Mouse (Mus musculus): Measurements from ENCODE around the gene Psors1c2. TPM values are rescaled to one million over a fixed set of nuclear protein-coding genes. Genes with fewer than 3 reads are reported as not detected.
"Not testable (repeated sequence)": the region's sequence is repeated elsewhere in the genome, so short reads cannot be mapped to it uniquely, and the experiment has no call there.

Gene Psors1c2
- polyA plus RNA-seq, 1 experiment from 2014 or later = 2.0 TPM

DNA sequence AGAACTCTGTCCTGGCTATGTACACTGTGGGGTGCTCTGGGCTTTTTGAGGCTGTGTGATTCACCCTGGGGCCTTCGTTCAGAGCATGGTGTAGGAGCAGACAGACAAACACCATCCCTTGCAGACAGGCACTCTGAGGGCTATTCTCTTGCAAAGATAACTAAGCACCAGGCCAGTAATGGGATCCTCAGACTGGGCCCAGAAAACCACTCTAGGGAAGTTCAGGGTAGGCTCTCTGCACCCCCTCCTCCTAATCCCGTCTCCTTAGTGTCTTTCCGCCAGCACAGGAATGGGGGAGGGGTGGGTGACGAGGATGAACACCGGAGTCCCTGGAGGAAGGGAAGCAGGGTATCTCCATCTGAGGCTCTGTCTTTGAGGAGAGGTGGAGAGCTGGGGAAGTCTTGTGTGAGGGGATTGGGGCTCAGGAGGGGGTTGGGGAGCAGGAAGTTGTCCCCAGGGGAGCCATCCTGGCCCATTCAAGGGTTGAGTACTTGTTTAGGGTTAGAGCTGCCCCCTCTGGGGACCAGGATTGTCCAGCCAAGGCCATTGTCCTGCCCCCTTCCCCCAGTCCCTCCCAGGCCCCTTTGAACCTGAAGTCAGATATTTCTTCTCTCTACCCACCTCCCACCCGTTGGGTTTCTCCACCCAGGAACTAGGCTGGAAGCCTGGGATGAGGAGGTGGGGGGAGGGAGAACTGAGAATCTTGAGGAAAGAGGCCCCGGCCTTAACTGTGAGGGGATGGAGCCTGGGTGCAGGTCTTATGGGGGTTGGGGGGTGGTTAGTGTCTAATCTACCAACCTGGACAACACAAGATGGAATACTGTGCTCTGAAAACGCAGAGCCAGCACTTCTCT is 28.1 kb upstream of the Psors1c2 start:
- 38% methylated on average over 8 of the region's 8 CpGs for WGBS
- Histone ChIP-seq H3K4me3 (replicated peaks; ENCODE audit: low read length) (no peak overlapping the region), H3K9ac (ENCODE audit: low read length) (no peak overlapping the region), H3K36me3 (ENCODE audit: control insufficient read depth, insufficient read depth, low read length) (no peaks in the 10 kb centered on the region), H3K4me1 (ENCODE audit: control insufficient read depth, insufficient read depth, low read length) (0 out of 2 replicates have a peak, but pooled peaks cover 2% of the 10 kb centered on the region), H3K27ac (ENCODE audit: low read length) (no peak overlapping the region), H3K9me3 (replicated peaks; ENCODE audit: control insufficient read depth, low read length) (no peaks in the 10 kb centered on the region), H3K27me3 (ENCODE audit: control insufficient read depth, insufficient read depth, low read length) (peaks cover 11% of the 10 kb centered on the region; the same call in 1 of the 2 replicates), H3K4me2 (ENCODE audit: low read depth, low read length) (no peak overlapping the region)
- ATAC-seq (ENCODE audit: insufficient read depth, low FRiP score) = no peak

- Histone ChIP-seq H3K4me3 (replicated peaks; ENCODE audit: low read length) (no peak within 1 kb of the TSS), H3K4me1 (ENCODE audit: control insufficient read depth, insufficient read depth, low read length) (0 out of 2 replicates have a peak, but pooled peaks cover 2% of the 10 kb centered on the region), H3K27ac (ENCODE audit: low read length) (no peak within 1 kb of the TSS), H3K9ac (ENCODE audit: low read length) (no peak within 1 kb of the TSS), H3K9me3 (replicated peaks; ENCODE audit: control insufficient read depth, low read length) (no peaks in the 10 kb centered on the region), H3K4me2 (ENCODE audit: low read depth, low read length) (no peak within 1 kb of the TSS), H3K27me3 (ENCODE audit: control insufficient read depth, insufficient read depth, low read length) (peaks cover 11% of the 10 kb centered on the region; the same call in 1 of the 2 replicates), H3K36me3 (ENCODE audit: control insufficient read depth, insufficient read depth, low read length) (no peaks in the 10 kb centered on the region)
- ATAC-seq (ENCODE audit: insufficient read depth, low FRiP score) = no peak
- WGBS = 53% methylated on average over 13 of the region's 13 CpGs
Measured at GRCm38 (mm10) chr17:35505776-35506175, 27.2 kb upstream of the Psors1c2 start, which contains the start of gene Pou5f1. Gene Pou5f1 (plus strand): TSS chr17:35506018.

DNA sequence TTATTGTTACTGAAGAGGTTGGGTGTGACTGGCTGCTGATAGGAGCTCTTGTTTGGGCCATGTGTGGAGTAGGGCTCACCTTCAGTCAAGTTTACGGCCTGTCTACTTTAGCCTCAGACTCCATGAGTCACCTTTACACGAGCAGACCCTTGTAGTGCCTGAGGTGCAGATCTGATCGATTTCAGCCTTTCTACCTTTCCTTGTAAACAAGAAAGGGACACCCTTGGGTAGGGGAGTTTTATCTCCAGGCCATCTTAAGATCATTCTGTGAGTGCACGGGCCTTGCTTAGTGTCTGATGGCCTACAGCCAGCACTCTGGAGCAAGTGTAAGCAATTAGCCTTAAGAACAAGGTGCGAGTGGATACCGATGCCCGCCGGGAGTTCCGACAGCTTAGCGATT is 26.1 kb upstream of the Psors1c2 start:
- no peak for ATAC-seq (ENCODE audit: insufficient read depth, low FRiP score)
- Histone ChIP-seq H3K9ac (ENCODE audit: low read length) (no peak overlapping the region), H3K36me3 (ENCODE audit: control insufficient read depth, insufficient read depth, low read length) (no peaks in the 10 kb centered on the region), H3K4me2 (ENCODE audit: low read depth, low read length) (no peak overlapping the region), H3K27ac (ENCODE audit: low read length) (no peak overlapping the region), H3K4me3 (replicated peaks; ENCODE audit: low read length) (no peak overlapping the region), H3K4me1 (ENCODE audit: control insufficient read depth, insufficient read depth, low read length) (0 out of 2 replicates have a peak, but pooled peaks cover 2% of the 10 kb centered on the region), H3K9me3 (replicated peaks; ENCODE audit: control insufficient read depth, low read length) (no peaks in the 10 kb centered on the region), H3K27me3 (ENCODE audit: control insufficient read depth, insufficient read depth, low read length) (peaks cover 11% of the 10 kb centered on the region; the same call in 1 of the 2 replicates)
- WGBS = 21% methylated on average over 10 of the region's 10 CpGs

GRCm38 (mm10) chr17:35507556-35508260 is 25.3 kb upstream of the Psors1c2 start:
- no peak overlapping the region for H3K9ac ChIP-seq (ENCODE audit: low read length)
- H3K36me3 ChIP-seq (ENCODE audit: control insufficient read depth, insufficient read depth, low read length) = no peaks in the 10 kb centered on the region
- no peak overlapping the region for H3K4me2 ChIP-seq (ENCODE audit: low read depth, low read length)
- WGBS = 26% methylated on average over 13 of the region's 13 CpGs
- peaks cover 11% of the 10 kb centered on the region; the same call in 1 of the 2 replicates for H3K27me3 ChIP-seq (ENCODE audit: control insufficient read depth, insufficient read depth, low read length)
- H3K4me1 ChIP-seq (ENCODE audit: control insufficient read depth, insufficient read depth, low read length) = 0 out of 2 replicates have a peak, but pooled peaks cover 2% of the 10 kb centered on the region
- no peak overlapping the region for H3K4me3 ChIP-seq (replicated peaks; ENCODE audit: low read length)
- no peak for ATAC-seq (ENCODE audit: insufficient read depth, low FRiP score)
- H3K9me3 ChIP-seq (replicated peaks; ENCODE audit: control insufficient read depth, low read length) = no peaks in the 10 kb centered on the region
- no peak overlapping the region for H3K27ac ChIP-seq (ENCODE audit: low read length)

GRCm38 (mm10) chr17:35508279-35508678 is 24.7 kb upstream of the Psors1c2 start:
- not testable (repeated sequence) for H3K4me3 ChIP-seq (replicated peaks; ENCODE audit: low read length); H3K9me3 ChIP-seq (replicated peaks; ENCODE audit: control insufficient read depth, low read length); H3K4me1 ChIP-seq (ENCODE audit: control insufficient read depth, insufficient read depth, low read length); H3K36me3 ChIP-seq (ENCODE audit: control insufficient read depth, insufficient read depth, low read length); H3K4me2 ChIP-seq (ENCODE audit: low read depth, low read length); H3K27ac ChIP-seq (ENCODE audit: low read length); H3K9ac ChIP-seq (ENCODE audit: low read length); ATAC-seq (ENCODE audit: insufficient read depth, low FRiP score)
- WGBS = 59% methylated on average over 4 of the region's 5 CpGs
- H3K27me3 ChIP-seq (ENCODE audit: control insufficient read depth, insufficient read depth, low read length) = peaks cover 11% of the 10 kb centered on the region; the same call in 1 of the 2 replicates

- Histone ChIP-seq H3K4me2 (ENCODE audit: low read depth, low read length) (no peak overlapping the region), H3K9ac (ENCODE audit: low read length) (no peak overlapping the region), H3K9me3 (replicated peaks; ENCODE audit: control insufficient read depth, low read length) (no peaks in the 10 kb centered on the region), H3K36me3 (ENCODE audit: control insufficient read depth, insufficient read depth, low read length) (no peaks in the 10 kb centered on the region), H3K4me1 (ENCODE audit: control insufficient read depth, insufficient read depth, low read length) (peaks cover 4% of the 10 kb centered on the region), H3K4me3 (replicated peaks; ENCODE audit: low read length) (no peak overlapping the region), H3K27me3 (ENCODE audit: control insufficient read depth, insufficient read depth, low read length) (peaks cover 11% of the 10 kb centered on the region; the same call in 1 of the 2 replicates), H3K27ac (ENCODE audit: low read length) (no peak overlapping the region)
- WGBS = 27% methylated on average over 8 of the region's 8 CpGs
- ATAC-seq (ENCODE audit: insufficient read depth, low FRiP score) = peak; percentile 33; the same call in 1 of the 2 replicates
Measured at GRCm38 (mm10) chr17:35509284-35509683, 23.7 kb upstream of the Psors1c2 start.

DNA sequence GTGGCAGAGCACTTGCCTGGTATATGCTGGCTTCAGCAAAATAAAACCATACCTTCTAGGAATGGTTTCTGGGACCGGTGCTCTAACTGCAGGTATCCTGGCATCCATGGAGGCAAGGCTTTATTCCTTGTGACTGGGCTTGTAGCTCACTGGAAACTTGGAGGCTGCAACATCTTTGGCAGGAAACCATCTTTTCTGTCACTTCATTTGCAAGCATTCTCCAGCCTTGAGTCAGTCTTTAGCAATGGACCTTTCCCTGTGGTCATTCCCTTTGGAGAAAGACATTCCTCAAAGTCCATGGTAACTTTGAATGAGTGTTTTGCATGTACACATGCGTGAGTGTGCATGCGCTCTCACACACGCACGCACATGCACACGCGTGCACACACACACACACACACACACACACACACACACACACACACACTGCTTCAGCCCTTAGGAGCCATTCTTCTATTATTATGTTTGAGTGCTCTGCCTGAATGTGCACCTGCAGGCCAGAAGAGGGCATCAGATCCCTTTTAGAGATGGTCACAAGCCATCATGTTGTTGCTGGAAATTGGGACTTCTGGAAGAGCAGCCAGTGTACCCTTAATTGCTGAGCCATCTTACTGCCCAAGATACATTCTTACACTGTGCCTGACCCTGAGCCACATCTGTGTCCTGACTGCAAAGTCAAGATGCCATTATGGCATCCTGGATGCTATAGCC is 19.9 kb upstream of the Psors1c2 start:
- no peaks in the 10 kb centered on the region for H3K9me3 ChIP-seq (replicated peaks; ENCODE audit: control insufficient read depth, low read length)

GRCm38 (mm10) chr17:35513886-35514285 is 19.1 kb upstream of the Psors1c2 start:
- ATAC-seq (ENCODE audit: insufficient read depth, low FRiP score) = no peak
- WGBS = 9% methylated on average over 2 of the region's 2 CpGs

More for the DNA sequence above, 19.9 kb upstream of the Psors1c2 start:
- Histone ChIP-seq H3K4me1 (ENCODE audit: control insufficient read depth, insufficient read depth, low read length) (peaks cover 24% of the 10 kb centered on the region), H3K4me3 (replicated peaks; ENCODE audit: low read length) (no peak overlapping the region), H3K36me3 (ENCODE audit: control insufficient read depth, insufficient read depth, low read length) (no peaks in the 10 kb centered on the region), H3K27me3 (ENCODE audit: control insufficient read depth, insufficient read depth, low read length) (no peaks in the 10 kb centered on the region), H3K27ac (ENCODE audit: low read length) (no peak overlapping the region), H3K9ac (ENCODE audit: low read length) (no peak overlapping the region), H3K4me2 (ENCODE audit: low read depth, low read length) (no peak overlapping the region)
- WGBS = 92% methylated on average over 7 of the region's 7 CpGs
- ATAC-seq (ENCODE audit: insufficient read depth, low FRiP score) = no peak

More at GRCm38 (mm10) chr17:35513886-35514285, 19.1 kb upstream of the Psors1c2 start:
- Histone ChIP-seq H3K4me2 (ENCODE audit: low read depth, low read length) (peak overlapping the region; percentile 87), H3K4me3 (replicated peaks; ENCODE audit: low read length) (no peak overlapping the region), H3K4me1 (ENCODE audit: control insufficient read depth, insufficient read depth, low read length) (peaks cover 27% of the 10 kb centered on the region), H3K36me3 (ENCODE audit: control insufficient read depth, insufficient read depth, low read length) (no peaks in the 10 kb centered on the region), H3K9ac (ENCODE audit: low read length) (0 out of 2 replicates have a peak overlapping the region, but pooled peaks have one; percentile 79), H3K9me3 (replicated peaks; ENCODE audit: control insufficient read depth, low read length) (no peaks in the 10 kb centered on the region), H3K27me3 (ENCODE audit: control insufficient read depth, insufficient read depth, low read length) (no peaks in the 10 kb centered on the region), H3K27ac (ENCODE audit: low read length) (no peak overlapping the region)

Measured in stomach, embryonic 16.5 days (tissue).